8 mouse cellular contexts compared by ENCODE assay signal in the genomic region with DNA sequence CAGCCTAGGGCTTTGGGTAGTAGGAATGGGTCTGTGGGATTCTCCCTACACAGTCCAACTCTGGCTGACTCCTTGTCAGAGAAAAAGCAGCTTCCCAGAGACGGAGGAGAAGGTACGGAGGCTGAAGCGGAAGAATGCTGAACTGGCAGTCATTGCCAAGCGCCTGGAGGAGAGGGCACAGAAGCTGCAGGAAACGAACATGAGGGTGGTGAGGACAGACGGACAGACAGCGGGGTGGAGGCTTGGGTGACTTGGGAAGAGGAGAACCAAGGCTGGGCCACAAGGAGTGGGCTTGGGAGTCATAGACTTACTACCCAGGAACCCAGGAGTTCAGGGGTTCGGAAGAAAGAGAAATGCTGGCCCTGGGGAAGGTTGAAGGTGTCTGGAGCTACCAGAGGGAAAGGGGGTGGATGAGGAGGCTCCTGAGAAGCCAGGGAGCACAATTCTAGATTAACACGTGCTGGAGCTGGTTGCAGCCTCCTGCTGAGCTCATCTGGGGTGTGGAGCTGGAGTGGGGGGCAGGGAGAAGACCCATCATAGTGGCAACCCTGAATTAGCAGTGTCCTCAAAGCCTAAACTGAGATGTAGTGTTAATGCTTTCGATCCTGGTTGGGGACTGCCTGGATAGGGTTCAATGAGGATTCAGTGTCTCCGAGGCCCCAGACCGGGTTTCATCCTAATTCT. TPM values are rescaled to one million over a fixed set of nuclear protein-coding genes. Genes with fewer than 3 reads are reported as not detected.
DNase-seq lines count a peak whose midpoint lies in the region; ATAC-seq and TF ChIP-seq lines count a peak whose summit lies in the region.

No protein-coding gene starts in this region.

- H3K27me3 ChIP-seq in kidney, postnatal 0 days (ENCODE audit: insufficient read depth, low read length) = peaks cover 47% of the 10 kb centered on the region
- peaks cover 62% of the 10 kb centered on the region for H3K27me3 ChIP-seq in kidney, embryonic 14.5 days (ENCODE audit: control insufficient read depth, insufficient read depth, low read length)
- peaks cover 79% of the 10 kb centered on the region for H3K27me3 ChIP-seq in embryonic facial prominence, embryonic 12.5 days
- H3K27me3 ChIP-seq in neural tube, embryonic 13.5 days = peaks cover 61% of the 10 kb centered on the region

- no peak for DNase-seq in kidney, postnatal 0 days (ENCODE audit: low spot score)
- peak; percentile 36 to 66 for DNase-seq in left cerebral cortex, postnatal 14 days (ENCODE audit: low spot score in 2 of 2)
- no peak for DNase-seq in layer of hippocampus, adult 9-10 months (ENCODE audit: low spot score)
- no peak for DNase-seq in gastrocnemius, postnatal 14 days

- no peaks in the 10 kb centered on the region for H3K36me3 ChIP-seq in kidney, postnatal 0 days (ENCODE audit: insufficient read depth, low read length)
- no peaks in the 10 kb centered on the region for H3K36me3 ChIP-seq in kidney, embryonic 14.5 days (ENCODE audit: control insufficient read depth, insufficient read depth, low read length)
- no peaks in the 10 kb centered on the region for H3K36me3 ChIP-seq in embryonic facial prominence, embryonic 12.5 days
- H3K36me3 ChIP-seq in neural tube, embryonic 13.5 days = 0 out of 2 replicates have a peak, but pooled peaks cover 7% of the 10 kb centered on the region

- intact Hi-C loops in left cerebral cortex, postnatal 14 days (cut with DNase I) = loop anchor here (5.0 kb wide), 1 partner anchor 166 kb away; no protein-coding TSS in a partner anchor
- intact Hi-C loops in gastrocnemius, postnatal 14 days (cut with DNase I; ENCODE audit: low total_unique reads) = no loop called here

- 53% methylated on average over 12 of the region's 12 CpGs for WGBS in kidney, postnatal 0 days
- 49% methylated on average over 12 of the region's 12 CpGs for WGBS in kidney, embryonic 14.5 days
- 37% methylated on average over 12 of the region's 12 CpGs for WGBS in embryonic facial prominence, embryonic 12.5 days
- 42% methylated on average over 12 of the region's 12 CpGs for WGBS in neural tube, embryonic 13.5 days

- no peak for TF ChIP-seq CTCF in kidney, postnatal 0 days (IDR thresholded peaks at IDR 0.05; ENCODE audit: low read depth)

- H3K9me3 ChIP-seq in kidney, postnatal 0 days (replicated peaks; ENCODE audit: low read length) = no peaks in the 10 kb centered on the region
- H3K9me3 ChIP-seq in kidney, embryonic 14.5 days (ENCODE audit: control insufficient read depth, low read length) = no peaks in the 10 kb centered on the region
- H3K9me3 ChIP-seq in embryonic facial prominence, embryonic 12.5 days = no peaks in the 10 kb centered on the region
- H3K9me3 ChIP-seq in neural tube, embryonic 13.5 days = no peaks in the 10 kb centered on the region

- H3K4me1 ChIP-seq in kidney, postnatal 0 days (replicated peaks; ENCODE audit: insufficient read depth, low read length) = peaks cover 12% of the 10 kb centered on the region; the same call in 1 of the 2 replicates
- H3K4me1 ChIP-seq in kidney, embryonic 14.5 days (ENCODE audit: control insufficient read depth, insufficient read depth, low read length) = peaks cover 6% of the 10 kb centered on the region; the same call in 1 of the 2 replicates
- peaks cover 19% of the 10 kb centered on the region for H3K4me1 ChIP-seq in embryonic facial prominence, embryonic 12.5 days
- H3K4me1 ChIP-seq in neural tube, embryonic 13.5 days (replicated peaks) = peaks cover 59% of the 10 kb centered on the region

- no peak for ATAC-seq in kidney, postnatal 0 days (replicated peaks; ENCODE audit: low FRiP score, low read depth)
- no peak for ATAC-seq in kidney, embryonic 14.5 days (ENCODE audit: low FRiP score, low TSS enrichment)
- no peak for ATAC-seq in embryonic facial prominence, embryonic 12.5 days (ENCODE audit: insufficient number of reproducible peaks, insufficient read depth, low FRiP score, low TSS enrichment)
- no peak for ATAC-seq in neural tube, embryonic 13.5 days (ENCODE audit: low read depth)
- no peak for ATAC-seq in erythroid progenitor cell, adult 5-6 weeks (replicated peaks; ENCODE audit: low FRiP score, poor library complexity, severe bottlenecking)

- no peak overlapping the region for H3K4me3 ChIP-seq in kidney, postnatal 0 days (replicated peaks; ENCODE audit: low read depth, low read length)
- no peak overlapping the region; the same call in 1 of the 2 replicates for H3K4me3 ChIP-seq in kidney, embryonic 14.5 days (ENCODE audit: low read length)
- peak overlapping the region; percentile 44; the same call in 1 of the 2 replicates for H3K4me3 ChIP-seq in embryonic facial prominence, embryonic 12.5 days
- peak overlapping the region; percentile 68 for H3K4me3 ChIP-seq in neural tube, embryonic 13.5 days

- H3K4me2 ChIP-seq in kidney, postnatal 0 days (ENCODE audit: low read length) = 0 out of 2 replicates have a peak overlapping the region, but pooled peaks have one; percentile 67
- H3K4me2 ChIP-seq in kidney, embryonic 14.5 days (replicated peaks; ENCODE audit: low read depth, low read length) = no peak overlapping the region
- H3K4me2 ChIP-seq in embryonic facial prominence, embryonic 12.5 days (replicated peaks) = peak overlapping the region; percentile 86
- peak overlapping the region; percentile 96 for H3K4me2 ChIP-seq in neural tube, embryonic 13.5 days

- no peak overlapping the region for H3K9ac ChIP-seq in kidney, postnatal 0 days (ENCODE audit: low read depth, low read length)
- no peak overlapping the region for H3K9ac ChIP-seq in kidney, embryonic 14.5 days (ENCODE audit: low read depth, low read length)
- H3K9ac ChIP-seq in embryonic facial prominence, embryonic 12.5 days = no peak overlapping the region
- H3K9ac ChIP-seq in neural tube, embryonic 13.5 days = peak overlapping the region; percentile 85

- H3K27ac ChIP-seq in kidney, postnatal 0 days = no peak overlapping the region
- no peak overlapping the region for H3K27ac ChIP-seq in kidney, embryonic 14.5 days (ENCODE audit: low read depth, low read length)
- H3K27ac ChIP-seq in embryonic facial prominence, embryonic 12.5 days = no peak overlapping the region
- H3K27ac ChIP-seq in neural tube, embryonic 13.5 days (replicated peaks) = peak overlapping the region; percentile 84

RNA-seq across cellular contexts. Expression of a gene that starts 2.5 kb away (rescaled TPM):
- polyA plus RNA-seq in kidney, postnatal 0 days (2015; fragmentation: Nextera tagmentation; extraction: Ambion mirVana) = 1.9 and 2.5 TPM in 2 replicates
- polyA plus RNA-seq in kidney, embryonic 14.5 days (2014; fragmentation: Nextera tagmentation; extraction: Ambion mirVana) = 3.0 and 4.2 TPM in 2 replicates
- polyA plus RNA-seq in embryonic facial prominence, embryonic 12.5 days (2016; fragmentation: Nextera tagmentation; extraction: Ambion mirVana) = 5.1 and 8.6 TPM in 2 replicates
- 100 to 1,000 TPM; 154 to 162 TPM for total RNA-seq in left cerebral cortex, postnatal 14 days (2021)
- polyA plus RNA-seq in neural tube, embryonic 13.5 days (2015; fragmentation: Nextera tagmentation; extraction: Ambion mirVana) = 24.9 and 27.0 TPM in 2 replicates
- total RNA-seq in erythroid progenitor cell, adult 5-6 weeks (2015; ENCODE audit: low replicate concordance) = 6.7 and 8.6 TPM in 2 replicates
- 9.2 and 21.3 TPM in 2 replicates for total RNA-seq in erythroid progenitor cell, adult 5-6 weeks (2017; ENCODE audit: low replicate concordance)
- under 1 TPM; 0.04 TPM for total RNA-seq in gastrocnemius, postnatal 14 days (2021)

RNA-seq across cellular contexts. Expression of a gene that starts 25.5 kb away (rescaled TPM):
- polyA plus RNA-seq in kidney, postnatal 0 days (2015; fragmentation: Nextera tagmentation; extraction: Ambion mirVana) = 165 and 171 TPM in 2 replicates
- 188 and 200 TPM in 2 replicates for polyA plus RNA-seq in kidney, embryonic 14.5 days (2014; fragmentation: Nextera tagmentation; extraction: Ambion mirVana)
- 158 TPM in 2 replicates for polyA plus RNA-seq in embryonic facial prominence, embryonic 12.5 days (2016; fragmentation: Nextera tagmentation; extraction: Ambion mirVana)
- 10 to 100 TPM; 60.6 to 67.6 TPM for total RNA-seq in left cerebral cortex, postnatal 14 days (2021)
- polyA plus RNA-seq in neural tube, embryonic 13.5 days (2015; fragmentation: Nextera tagmentation; extraction: Ambion mirVana) = 165 and 166 TPM in 2 replicates
- 101 and 170 TPM in 2 replicates for total RNA-seq in erythroid progenitor cell, adult 5-6 weeks (2015; ENCODE audit: low replicate concordance)
- 27.0 and 66.5 TPM in 2 replicates for total RNA-seq in erythroid progenitor cell, adult 5-6 weeks (2017; ENCODE audit: low replicate concordance)
- 10 to 100 TPM; 30.8 to 36.4 TPM for total RNA-seq in gastrocnemius, postnatal 14 days (2021)

RNA-seq across cellular contexts. Expression of a gene that starts 30.5 kb away (rescaled TPM):
- polyA plus RNA-seq in kidney, postnatal 0 days (2015; fragmentation: Nextera tagmentation; extraction: Ambion mirVana) = 0.12 and 0.52 TPM in 2 replicates
- 0.41 TPM in 1 of 2 replicates, not detected in the other for polyA plus RNA-seq in kidney, embryonic 14.5 days (2014; fragmentation: Nextera tagmentation; extraction: Ambion mirVana)
- 3.0 and 3.4 TPM in 2 replicates for polyA plus RNA-seq in embryonic facial prominence, embryonic 12.5 days (2016; fragmentation: Nextera tagmentation; extraction: Ambion mirVana)
- total RNA-seq in left cerebral cortex, postnatal 14 days (2021) = not detected
- polyA plus RNA-seq in neural tube, embryonic 13.5 days (2015; fragmentation: Nextera tagmentation; extraction: Ambion mirVana) = 1.2 and 1.5 TPM in 2 replicates
- 946 and 1,145 TPM in 2 replicates for total RNA-seq in erythroid progenitor cell, adult 5-6 weeks (2015; ENCODE audit: low replicate concordance)
- 341 and 501 TPM in 2 replicates for total RNA-seq in erythroid progenitor cell, adult 5-6 weeks (2017; ENCODE audit: low replicate concordance)
- not detected for total RNA-seq in gastrocnemius, postnatal 14 days (2021)

Comparison
In these comparisons a context has a peak if more than half of its experiments do, and no peak if none do; other contexts are left out.
1. DNase-seq: peak in left cerebral cortex, postnatal 14 days (2 of 2); none in kidney, postnatal 0 days (single experiment), layer of hippocampus, adult 9-10 months (single experiment) and gastrocnemius, postnatal 14 days (single experiment).
2. H3K4me3 ChIP-seq: peak in embryonic facial prominence, embryonic 12.5 days (single experiment) and neural tube, embryonic 13.5 days (single experiment); none in kidney, postnatal 0 days (single experiment) and kidney, embryonic 14.5 days (single experiment).